Mouse (Mus musculus): ENCODE results near the gene Oxct2b. TPM values are rescaled to one million over a fixed set of nuclear protein-coding genes. Genes with fewer than 3 reads are reported as not detected.
"Not testable (repeated sequence)": the region's sequence is repeated elsewhere in the genome, so short reads cannot be mapped to it uniquely, and the experiment has no call there.

The Oxct2b gene
- polyA plus RNA-seq, 1 experiment from 2014 or later: 0.77 TPM

GRCm38 (mm10) chr4:123093064-123093776, 22.8 kb upstream of the Oxct2b start:
- Histone ChIP-seq H3K9me3 (replicated peaks) (no peaks in the 10 kb centered on the region), H3K4me1 (no peaks in the 10 kb centered on the region), H3K36me3 (no peaks in the 10 kb centered on the region), H3K4me2 (peak overlapping the region; percentile 30), H3K27me3 (replicated peaks) (no peaks in the 10 kb centered on the region), H3K27ac (replicated peaks) (no peak overlapping the region), H3K9ac (replicated peaks) (no peak overlapping the region), H3K4me3 (replicated peaks) (no peak overlapping the region)
- ATAC-seq (ENCODE audit: low FRiP score): peak; percentile 50; the same call in 1 of the 2 replicates
- 67% methylated on average over 17 of the region's 17 CpGs for WGBS

- Histone ChIP-seq H3K9me3 (replicated peaks) (no peaks in the 10 kb centered on the region), H3K4me3 (replicated peaks) (no peak overlapping the region), H3K9ac (replicated peaks) (no peak overlapping the region), H3K36me3 (no peaks in the 10 kb centered on the region), H3K4me2 (no peak overlapping the region), H3K27ac (replicated peaks) (no peak overlapping the region), H3K27me3 (replicated peaks) (no peaks in the 10 kb centered on the region), H3K4me1 (no peaks in the 10 kb centered on the region)
- 69% methylated on average over 9 of the region's 9 CpGs for WGBS
- ATAC-seq (ENCODE audit: low FRiP score): no peak
Observed at GRCm38 (mm10) chr4:123093869-123094268, 22.2 kb upstream of the Oxct2b start.

DNA sequence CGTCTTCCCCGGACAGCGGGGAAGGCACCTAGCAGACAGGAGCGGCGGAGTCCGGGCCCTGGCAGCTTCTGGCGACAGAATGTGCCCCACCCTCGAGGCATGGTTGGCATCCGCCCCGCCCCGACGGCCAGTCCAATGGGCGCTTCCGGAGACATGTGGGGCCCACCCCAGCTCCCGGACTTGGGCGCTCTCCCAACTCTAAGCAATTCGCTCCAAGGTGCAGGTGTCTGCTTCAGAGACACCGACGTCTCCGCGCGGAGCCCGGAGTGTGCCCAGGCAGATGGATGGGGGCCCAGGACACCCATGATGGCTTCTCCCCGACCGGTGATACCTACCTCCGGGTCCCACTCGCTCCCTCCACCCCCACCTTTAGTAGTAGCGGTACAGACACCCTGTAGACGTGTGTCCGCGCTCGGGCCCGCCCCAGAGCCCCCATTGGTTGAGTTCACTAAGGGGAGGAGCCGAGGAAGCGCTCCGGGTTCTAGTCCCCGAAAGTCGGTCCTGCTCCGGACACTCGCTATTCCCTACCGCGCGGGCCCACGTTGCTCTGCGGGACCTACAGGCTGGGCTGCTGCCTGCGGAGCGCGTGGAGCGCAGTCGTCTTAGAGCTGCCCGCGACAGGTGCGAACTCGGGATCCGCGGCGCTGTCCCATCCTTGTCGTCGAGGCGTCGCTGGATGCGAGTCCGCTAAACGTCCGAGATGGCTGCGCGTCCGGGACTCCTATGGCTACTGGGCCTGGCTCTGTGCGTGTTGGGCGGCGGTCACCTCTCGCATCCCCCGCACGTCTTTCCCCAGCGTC, 11.2 kb upstream of the Oxct2b start, which contains the start of gene Bmp8b:
TSS of gene Bmp8b (plus strand) at position 515 of the 800 bp plus-strand sequence.
- Histone ChIP-seq H3K4me3 (replicated peaks) (peak within 1 kb of the TSS; percentile 31), H3K27ac (replicated peaks) (no peak within 1 kb of the TSS), H3K9ac (replicated peaks) (0 out of 2 replicates have a peak within 1 kb of the TSS, but pooled peaks have one; percentile 17), H3K36me3 (no peaks in the 10 kb centered on the region), H3K4me1 (peaks cover 13% of the 10 kb centered on the region), H3K9me3 (replicated peaks) (no peaks in the 10 kb centered on the region), H3K27me3 (replicated peaks) (peaks cover 48% of the 10 kb centered on the region), H3K4me2 (peak within 1 kb of the TSS; percentile 53)
- WGBS: 5% methylated on average over 75 of the region's 75 CpGs
- ATAC-seq (ENCODE audit: low FRiP score): peak; percentile 38

DNA sequence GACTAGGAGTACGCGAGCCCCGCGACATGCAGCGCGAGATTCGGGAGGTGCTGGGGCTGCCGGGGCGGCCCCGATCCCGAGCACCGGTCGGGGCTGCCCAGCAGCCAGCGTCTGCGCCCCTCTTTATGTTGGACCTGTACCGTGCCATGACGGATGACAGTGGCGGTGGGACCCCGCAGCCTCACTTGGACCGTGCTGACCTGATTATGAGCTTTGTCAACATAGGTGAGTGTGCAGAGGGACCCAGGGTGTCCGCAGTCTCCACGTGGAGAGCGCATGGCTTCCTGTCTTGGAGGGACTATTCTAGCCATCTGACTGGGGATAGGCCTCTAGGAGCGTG, 10.6 kb upstream of the Oxct2b start:
- Histone ChIP-seq H3K4me1 (peaks cover 13% of the 10 kb centered on the region), H3K27me3 (replicated peaks) (peaks cover 48% of the 10 kb centered on the region), H3K4me3 (replicated peaks) (peak overlapping the region; percentile 31), H3K9me3 (replicated peaks) (no peaks in the 10 kb centered on the region), H3K27ac (replicated peaks) (no peak overlapping the region), H3K9ac (replicated peaks) (no peak overlapping the region), H3K4me2 (peak overlapping the region; percentile 53), H3K36me3 (no peaks in the 10 kb centered on the region)
- 29% methylated on average over 24 of the region's 24 CpGs for WGBS
- peak; percentile 36 for ATAC-seq (ENCODE audit: low FRiP score)

GRCm38 (mm10) chr4:123105929-123106328, 10.1 kb upstream of the Oxct2b start:
- H3K4me2 ChIP-seq; H3K36me3 ChIP-seq; H3K9ac ChIP-seq (replicated peaks); ATAC-seq (ENCODE audit: low FRiP score); H3K9me3 ChIP-seq (replicated peaks); H3K4me3 ChIP-seq (replicated peaks); H3K27ac ChIP-seq (replicated peaks): not testable (repeated sequence)
- WGBS: 81% methylated on average over 7 of the region's 7 CpGs
- peaks cover 13% of the 10 kb centered on the region for H3K4me1 ChIP-seq
- peaks cover 48% of the 10 kb centered on the region for H3K27me3 ChIP-seq (replicated peaks)

GRCm38 (mm10) chr4:123106864-123107263, 9.2 kb upstream of the Oxct2b start:
- no peak overlapping the region for H3K27ac ChIP-seq (replicated peaks)
- peaks cover 48% of the 10 kb centered on the region for H3K27me3 ChIP-seq (replicated peaks)
- no peak for ATAC-seq (ENCODE audit: low FRiP score)
- no peak overlapping the region for H3K9ac ChIP-seq (replicated peaks)
- H3K9me3 ChIP-seq (replicated peaks): no peaks in the 10 kb centered on the region
- H3K36me3 ChIP-seq: no peaks in the 10 kb centered on the region
- no peak overlapping the region for H3K4me2 ChIP-seq
- H3K4me1 ChIP-seq: peaks cover 13% of the 10 kb centered on the region
- 89% methylated on average over 2 of the region's 2 CpGs for WGBS
- H3K4me3 ChIP-seq (replicated peaks): no peak overlapping the region

DNA sequence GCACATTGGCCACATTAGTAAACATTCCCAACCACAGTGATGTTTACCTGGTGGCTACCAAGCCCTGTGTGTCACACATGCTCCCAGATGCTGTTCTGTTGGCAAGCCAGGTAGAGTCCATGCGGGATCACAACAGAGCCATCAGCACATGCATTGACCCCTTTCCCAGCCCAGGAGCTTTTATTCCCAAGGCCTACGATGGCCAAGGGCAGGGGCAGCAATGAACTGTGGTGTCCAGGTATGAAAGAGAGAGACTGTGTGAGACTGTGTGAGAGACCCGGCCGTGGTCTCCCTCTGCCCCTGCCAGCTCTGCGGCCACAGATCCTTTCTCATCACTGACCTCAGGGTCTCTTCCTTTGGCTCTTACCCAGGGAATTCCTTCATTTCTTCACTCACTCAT, 8.0 kb upstream of the Oxct2b start:
- Histone ChIP-seq H3K9me3 (replicated peaks) (no peaks in the 10 kb centered on the region), H3K27me3 (replicated peaks) (peaks cover 45% of the 10 kb centered on the region), H3K9ac (replicated peaks) (no peak overlapping the region), H3K36me3 (no peaks in the 10 kb centered on the region), H3K4me1 (peaks cover 13% of the 10 kb centered on the region), H3K27ac (replicated peaks) (no peak overlapping the region), H3K4me3 (replicated peaks) (no peak overlapping the region), H3K4me2 (no peak overlapping the region)
- ATAC-seq (ENCODE audit: low FRiP score): no peak
- 91% methylated on average over 5 of the region's 5 CpGs for WGBS

DNA sequence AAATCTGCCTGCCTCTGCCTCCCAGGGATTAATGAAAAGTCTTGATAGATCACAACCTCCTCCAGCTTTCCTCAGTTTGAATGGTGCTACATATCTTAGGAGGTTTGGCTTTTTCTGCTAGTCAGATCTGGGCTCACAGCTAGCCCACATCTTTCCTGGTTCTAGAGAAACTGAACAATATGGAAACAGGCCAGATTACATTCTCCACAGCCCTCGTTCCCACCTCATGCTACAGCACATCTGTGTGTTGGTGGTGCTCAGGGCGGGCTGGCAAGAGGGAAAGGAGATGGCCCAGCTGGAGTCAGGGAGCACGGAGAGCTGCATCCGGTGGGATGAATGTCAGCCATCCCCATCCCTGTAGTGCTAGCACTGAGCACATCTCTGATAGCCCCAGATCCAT, 5.3 kb upstream of the Oxct2b start:
- peaks cover under 1% of the 10 kb centered on the region for H3K4me1 ChIP-seq
- ATAC-seq (ENCODE audit: low FRiP score): no peak
- H3K27ac ChIP-seq (replicated peaks): no peak overlapping the region
- no peak overlapping the region for H3K9ac ChIP-seq (replicated peaks)
- WGBS: 92% methylated on average over 4 of the region's 4 CpGs
- H3K9me3 ChIP-seq (replicated peaks): no peaks in the 10 kb centered on the region
- H3K4me2 ChIP-seq: no peak overlapping the region
- H3K36me3 ChIP-seq: no peaks in the 10 kb centered on the region
- H3K27me3 ChIP-seq (replicated peaks): peaks cover 20% of the 10 kb centered on the region
- H3K4me3 ChIP-seq (replicated peaks): no peak overlapping the region

GRCm38 (mm10) chr4:123111275-123111983, 4.6 kb upstream of the Oxct2b start:
- H3K4me1 ChIP-seq; H3K9ac ChIP-seq (replicated peaks); H3K27ac ChIP-seq (replicated peaks); ATAC-seq (ENCODE audit: low FRiP score); H3K9me3 ChIP-seq (replicated peaks); H3K4me2 ChIP-seq; H3K36me3 ChIP-seq; H3K4me3 ChIP-seq (replicated peaks): not testable (repeated sequence)
- peaks cover 18% of the 10 kb centered on the region for H3K27me3 ChIP-seq (replicated peaks)
- 79% methylated on average over 10 of the region's 10 CpGs for WGBS

GRCm38 (mm10) chr4:123112216-123112764, 3.8 kb upstream of the Oxct2b start:
- H3K9ac ChIP-seq (replicated peaks): no peak overlapping the region
- no peak overlapping the region for H3K4me3 ChIP-seq (replicated peaks)
- no peak overlapping the region for H3K4me2 ChIP-seq
- no peaks in the 10 kb centered on the region for H3K36me3 ChIP-seq
- peaks cover 5% of the 10 kb centered on the region for H3K4me1 ChIP-seq
- H3K9me3 ChIP-seq (replicated peaks): no peaks in the 10 kb centered on the region
- no peak for ATAC-seq (ENCODE audit: low FRiP score)
- peaks cover 12% of the 10 kb centered on the region; the same call in 1 of the 2 replicates for H3K27me3 ChIP-seq (replicated peaks)
- whole genome bisulfite sequencing: 85% methylated on average over 8 of the region's 8 CpGs
- H3K27ac ChIP-seq (replicated peaks): no peak overlapping the region

DNA sequence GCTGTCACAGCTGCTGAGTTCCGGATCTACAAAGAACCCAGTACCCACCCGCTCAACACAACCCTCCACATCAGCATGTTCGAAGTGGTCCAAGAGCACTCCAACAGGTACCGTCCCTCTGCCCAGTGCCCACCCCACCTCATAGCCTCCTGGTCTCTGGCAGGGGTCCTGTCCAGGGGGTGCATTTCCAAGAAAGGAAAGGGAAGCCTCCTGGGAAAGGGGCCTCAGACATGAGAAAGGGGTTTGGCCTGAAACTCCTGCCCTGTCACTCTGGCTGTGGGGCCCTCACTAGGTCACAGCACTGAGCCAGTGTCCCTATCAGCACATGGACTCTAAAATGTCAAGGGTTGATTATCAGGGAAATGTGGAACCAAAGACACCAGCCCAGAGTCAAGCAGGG, 1.4 kb upstream of the Oxct2b start:
- ATAC-seq (ENCODE audit: low FRiP score); H3K36me3 ChIP-seq; H3K27ac ChIP-seq (replicated peaks); H3K27me3 ChIP-seq (replicated peaks); H3K4me1 ChIP-seq; H3K4me3 ChIP-seq (replicated peaks); H3K9me3 ChIP-seq (replicated peaks); H3K9ac ChIP-seq (replicated peaks); H3K4me2 ChIP-seq: not testable (repeated sequence)
- WGBS: 94% methylated on average over 4 of the region's 4 CpGs
